Mouse (Mus musculus) c-Kit-positive CD71-negative TER-119-negative erythroid progenitor cells, embryonic 14.5 days (primary cell): ENCODE data around the gene Ncoa3.
"Not testable (repeated sequence)": the region's sequence is repeated elsewhere in the genome, so short reads cannot be mapped to it uniquely, and the experiment has no call there.

Source experiments
- DNase-seq: peaks from one replicate; pipeline ENCODE4 v3.0.0-alpha.2; 2013; ENCODE audit warnings: low read depth

Ncoa3 gene

DNA sequence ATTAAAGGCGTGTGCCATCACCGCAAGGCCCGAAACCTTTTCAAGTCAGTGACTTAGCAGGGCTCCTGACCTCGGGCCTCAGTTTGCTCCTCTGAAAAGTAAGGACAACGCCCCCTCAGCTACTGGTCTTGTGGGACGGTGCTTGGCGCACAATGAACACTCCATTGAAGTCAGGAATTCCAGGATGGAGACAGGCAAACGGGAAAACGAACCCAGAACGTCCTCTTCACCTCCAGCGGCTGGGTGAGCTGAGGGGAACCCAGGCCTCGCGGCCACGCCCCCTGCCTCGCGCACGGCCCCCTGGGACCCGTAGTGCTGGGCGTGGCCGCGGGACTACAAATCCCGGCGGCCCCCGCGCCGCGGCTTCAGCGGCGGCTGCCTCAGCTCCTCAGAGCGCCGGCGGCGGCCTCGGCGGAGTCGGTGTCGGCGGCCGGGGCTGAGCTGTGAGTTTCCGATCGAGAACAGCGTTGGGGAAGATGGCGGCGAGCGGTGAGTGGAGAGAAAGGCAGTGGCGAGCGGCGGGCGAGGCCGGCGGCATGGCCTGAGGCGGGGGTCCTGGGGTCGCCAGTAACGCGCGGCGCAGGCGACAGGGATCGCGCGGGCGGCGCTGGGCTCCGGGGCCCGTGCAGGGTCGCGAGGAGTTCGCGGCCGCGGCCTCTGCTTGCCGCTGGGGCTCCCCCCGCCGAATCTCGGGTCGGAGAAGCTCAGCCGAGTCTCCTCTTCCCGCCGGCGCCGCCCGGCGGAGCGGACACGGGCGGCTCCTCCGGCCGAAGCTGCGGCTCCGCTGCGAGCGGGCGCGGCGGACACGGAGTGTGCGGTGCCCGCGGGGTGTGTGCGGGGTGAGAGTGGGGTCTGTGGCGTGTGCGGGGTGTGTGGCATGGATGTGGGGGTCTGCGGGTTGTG lies at the start of gene Ncoa3:
Gene Ncoa3 (plus strand): TSS at position 367 of the 903 bp plus-strand sequence.
- peak; percentile 86 for DNase-seq

DNA sequence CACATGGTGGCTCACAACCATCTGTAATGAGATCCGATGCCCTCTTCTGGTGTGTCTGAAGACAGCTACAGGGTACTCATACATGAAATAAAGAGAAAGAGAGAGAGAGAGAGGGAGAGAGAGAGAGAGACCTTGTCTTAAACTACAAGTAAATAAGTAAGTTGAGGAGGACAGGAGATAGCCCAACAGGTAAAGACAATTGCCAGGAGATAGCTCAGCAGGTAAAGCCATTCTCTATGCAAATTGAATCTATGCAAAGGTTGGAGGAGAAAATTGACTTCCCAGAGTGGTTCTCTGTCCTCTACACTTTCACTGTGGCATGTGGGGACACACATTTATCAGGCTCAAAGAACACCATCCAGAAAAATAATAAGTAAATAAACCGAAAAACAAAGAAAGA lies 49.3 kb upstream of the Ncoa3 start:
- DNase-seq: no peak

DNA sequence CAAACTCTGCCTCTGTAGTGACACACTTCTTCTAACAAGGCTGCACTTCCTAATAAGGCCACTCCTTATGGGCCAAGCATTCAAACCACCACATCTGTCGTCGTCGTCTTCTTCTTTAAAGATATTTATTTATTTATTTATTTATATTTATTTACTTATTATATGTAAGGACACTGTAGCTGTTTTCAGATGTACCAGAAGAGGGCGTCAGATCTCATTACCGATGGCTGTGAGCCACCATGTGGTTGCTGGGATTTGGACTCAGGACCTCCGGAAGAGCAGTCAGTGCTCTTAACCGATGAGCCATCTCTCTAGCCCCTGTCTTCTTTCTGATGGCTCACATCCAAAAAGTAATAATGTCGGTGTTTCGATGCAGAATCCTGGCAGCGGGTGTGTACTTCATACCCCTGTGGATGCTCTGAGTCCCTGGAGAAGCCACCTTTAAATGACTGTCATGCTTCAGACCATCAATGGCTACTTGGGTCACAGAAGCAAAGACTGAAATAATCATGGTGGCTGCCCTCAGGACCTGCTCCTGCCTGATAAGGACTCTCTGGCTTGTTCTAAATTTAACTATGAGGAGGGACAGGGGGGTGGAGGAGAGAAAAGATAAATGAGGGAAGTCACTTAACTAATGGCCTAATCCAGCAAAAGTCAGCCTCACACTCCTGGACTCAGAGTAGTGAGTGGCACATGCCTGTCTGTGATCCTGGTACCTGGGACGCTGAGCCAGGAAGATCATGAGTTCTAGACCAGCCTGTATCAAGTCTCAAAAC lies 47.7 kb upstream of the Ncoa3 start:
- DNase-seq: no peak

DNA sequence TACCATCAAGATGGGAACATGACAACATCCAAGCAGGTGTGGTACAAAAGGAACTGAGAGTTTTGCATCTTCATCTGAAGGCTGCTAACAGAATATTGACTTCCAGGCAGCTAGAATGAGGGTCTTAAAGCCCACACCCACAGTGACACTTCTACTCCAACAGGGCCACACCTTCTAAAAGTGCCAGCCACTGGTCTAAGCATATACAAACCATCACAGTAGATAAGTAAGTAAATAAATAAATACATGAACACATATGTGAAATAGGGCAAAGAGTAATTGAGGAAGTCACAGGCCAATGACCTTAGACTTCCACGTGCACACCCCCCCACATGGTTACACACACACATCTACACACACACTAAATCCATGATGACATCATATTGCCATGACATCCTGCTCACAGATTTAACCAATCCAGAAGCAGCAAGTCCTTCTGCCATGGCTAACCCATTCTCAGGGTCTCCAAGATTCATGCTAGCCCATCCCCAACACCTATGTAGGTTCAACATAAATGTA lies 46.3 kb upstream of the Ncoa3 start:
- no peak for DNase-seq

DNA sequence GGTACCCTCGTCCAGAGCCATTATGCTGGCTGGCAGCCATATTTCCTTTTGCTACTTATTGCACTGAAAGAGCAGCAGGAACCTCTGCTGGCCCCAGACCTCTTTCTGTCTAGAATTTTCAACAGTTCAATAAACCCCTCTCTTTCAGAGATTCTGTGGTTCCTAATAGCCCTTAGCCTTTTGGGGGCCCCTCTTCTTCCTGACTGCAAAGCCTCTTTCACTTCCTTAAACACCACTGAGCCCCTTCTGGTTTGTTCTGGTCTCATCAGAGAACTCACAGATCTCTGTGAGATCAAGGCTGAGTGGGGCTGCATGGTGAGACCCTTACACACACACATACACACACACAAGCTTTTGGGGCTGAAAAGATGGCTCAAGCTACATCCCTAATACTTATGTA lies 44.4 kb upstream of the Ncoa3 start:
- no peak for DNase-seq

DNA sequence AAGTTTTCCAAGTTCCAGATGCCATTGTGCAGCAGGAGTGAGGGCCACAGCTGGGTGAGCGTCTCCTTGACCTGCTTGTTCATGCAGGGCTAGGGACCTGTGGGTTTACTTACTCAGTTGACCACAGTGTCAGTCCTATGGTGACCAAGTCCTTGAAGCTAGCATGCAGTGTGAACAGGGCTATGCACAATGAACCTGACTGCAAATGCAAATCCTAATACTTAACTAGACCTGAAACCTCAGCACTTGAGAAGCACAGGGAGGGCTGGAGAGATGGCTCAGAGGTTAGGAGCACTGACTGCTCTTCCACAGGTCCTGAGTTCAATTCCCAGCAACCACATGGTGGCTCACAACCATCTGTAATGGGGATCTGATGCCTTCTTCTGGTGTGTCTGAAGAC lies 43.7 kb upstream of the Ncoa3 start:
- DNase-seq: not testable (repeated sequence)

DNA sequence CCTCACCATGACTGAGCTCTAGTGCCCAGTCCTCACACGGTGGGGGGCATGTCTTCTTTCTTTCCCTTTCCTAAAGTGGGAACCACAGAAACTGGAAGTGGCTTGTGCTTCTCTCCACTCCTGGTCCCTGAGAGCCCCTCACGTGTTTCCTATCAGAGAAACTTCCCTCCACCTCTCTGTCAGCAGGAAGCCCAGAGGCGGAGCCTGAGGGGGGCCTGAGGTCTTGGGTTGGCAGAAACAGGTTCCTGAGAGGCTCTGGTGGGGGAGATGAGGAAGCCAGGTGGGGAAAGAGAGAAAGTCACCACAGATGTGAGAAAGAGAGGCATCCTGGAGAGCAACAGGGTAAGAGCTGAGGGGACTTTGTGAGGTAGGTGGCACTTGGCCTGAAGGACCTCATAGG lies 42.7 kb upstream of the Ncoa3 start:
- DNase-seq: no peak

DNA sequence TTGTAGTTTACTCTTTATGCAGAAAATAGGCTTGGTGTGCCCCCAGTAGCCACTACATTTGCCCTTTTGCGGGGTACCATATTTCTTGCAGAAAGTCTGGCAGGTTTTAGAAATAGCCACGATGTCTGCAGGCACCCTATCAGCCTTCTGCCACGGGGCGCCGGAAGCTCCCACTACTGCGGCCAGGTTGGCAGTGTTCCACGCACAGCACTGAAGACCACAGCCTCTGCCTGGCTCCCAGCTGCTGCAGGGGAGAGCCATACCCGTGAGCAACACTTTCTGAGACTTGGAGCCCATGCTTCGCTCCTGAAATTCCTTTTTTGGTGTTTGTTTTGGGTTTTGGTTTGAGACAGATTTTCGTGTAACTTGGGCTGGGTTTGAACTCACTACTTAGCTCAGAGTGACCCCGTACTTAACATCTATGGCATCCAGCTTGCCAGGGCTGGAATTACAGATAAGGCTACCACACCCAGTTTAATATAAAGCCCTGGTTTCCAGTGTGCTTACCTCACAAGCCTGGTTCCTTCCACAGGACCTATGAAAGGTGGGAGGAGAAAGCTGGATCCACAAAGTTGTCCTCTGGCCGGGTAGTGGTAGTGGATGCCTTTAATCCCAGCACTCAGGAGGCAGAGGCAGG lies 40.9 kb upstream of the Ncoa3 start:
- DNase-seq: no peak

DNA sequence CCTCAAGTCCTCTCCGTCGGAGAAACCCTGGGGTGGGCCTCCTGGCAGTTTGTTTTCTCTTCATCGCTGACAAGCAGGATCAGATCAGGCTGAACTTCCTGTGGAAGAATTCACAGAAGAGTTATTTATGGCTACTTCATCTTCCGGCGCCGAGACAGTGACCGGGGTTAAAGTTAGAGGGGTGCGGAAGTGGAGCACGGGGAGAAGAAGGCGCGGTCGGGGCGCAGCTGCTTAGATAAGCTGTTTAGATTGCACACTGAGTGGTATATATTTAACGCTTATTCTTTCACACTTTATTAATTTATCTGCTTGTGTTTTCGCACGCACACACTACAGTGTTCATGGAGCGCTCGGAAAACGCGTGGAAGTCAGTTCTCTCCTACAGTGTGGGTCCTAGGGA lies 37.6 kb upstream of the Ncoa3 start:
- DNase-seq: no peak

DNA sequence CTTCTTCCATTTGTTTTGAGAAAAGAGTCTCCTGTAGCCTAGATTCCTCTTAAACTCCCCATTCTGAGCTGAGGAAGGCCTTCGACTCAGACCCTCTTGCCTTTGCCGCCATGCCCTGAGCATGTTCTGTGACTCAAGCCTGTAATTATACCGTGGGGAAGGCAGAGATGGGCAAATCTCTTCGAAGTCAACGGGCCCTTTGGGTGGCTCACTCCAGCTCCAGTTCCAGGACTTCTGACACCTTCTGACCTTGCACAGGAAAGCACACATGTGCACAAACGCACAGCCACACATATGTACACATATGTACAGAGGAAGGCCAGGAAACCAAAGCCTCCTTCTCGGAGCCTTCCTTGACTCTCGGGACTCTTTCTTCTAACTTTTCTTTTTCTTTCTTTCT lies 37.0 kb upstream of the Ncoa3 start:
- no peak for DNase-seq

DNA sequence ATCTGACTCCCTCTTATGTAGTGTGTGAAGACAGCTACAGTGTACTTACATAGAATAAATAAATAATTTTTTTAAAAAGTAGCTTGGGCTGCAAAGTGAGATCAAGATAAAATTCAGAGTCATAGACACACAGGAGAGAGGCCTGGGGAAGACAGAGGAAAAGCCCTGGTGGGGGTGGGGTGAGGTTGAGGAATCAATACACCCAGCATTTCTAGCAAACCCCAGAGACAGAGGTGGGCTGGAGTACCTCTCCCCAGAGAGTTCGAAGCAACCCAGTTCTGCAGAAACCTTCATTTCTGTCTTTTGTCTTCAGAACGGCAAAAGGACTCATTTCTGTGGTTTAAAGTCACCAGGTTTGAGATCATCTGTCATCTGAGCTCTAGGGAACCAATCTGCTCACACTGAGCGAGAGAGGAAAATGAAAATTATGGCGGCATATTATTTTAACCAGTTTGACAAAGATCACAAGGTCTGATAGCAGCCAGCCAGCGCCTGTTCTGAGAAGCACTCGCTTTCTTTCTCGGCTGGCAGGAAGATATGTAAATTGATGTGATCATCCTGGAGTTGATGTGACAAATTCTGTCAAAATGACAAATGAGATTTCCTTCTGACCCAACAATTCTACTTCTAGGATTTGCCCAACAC lies 36.2 kb upstream of the Ncoa3 start:
- DNase-seq: no peak

DNA sequence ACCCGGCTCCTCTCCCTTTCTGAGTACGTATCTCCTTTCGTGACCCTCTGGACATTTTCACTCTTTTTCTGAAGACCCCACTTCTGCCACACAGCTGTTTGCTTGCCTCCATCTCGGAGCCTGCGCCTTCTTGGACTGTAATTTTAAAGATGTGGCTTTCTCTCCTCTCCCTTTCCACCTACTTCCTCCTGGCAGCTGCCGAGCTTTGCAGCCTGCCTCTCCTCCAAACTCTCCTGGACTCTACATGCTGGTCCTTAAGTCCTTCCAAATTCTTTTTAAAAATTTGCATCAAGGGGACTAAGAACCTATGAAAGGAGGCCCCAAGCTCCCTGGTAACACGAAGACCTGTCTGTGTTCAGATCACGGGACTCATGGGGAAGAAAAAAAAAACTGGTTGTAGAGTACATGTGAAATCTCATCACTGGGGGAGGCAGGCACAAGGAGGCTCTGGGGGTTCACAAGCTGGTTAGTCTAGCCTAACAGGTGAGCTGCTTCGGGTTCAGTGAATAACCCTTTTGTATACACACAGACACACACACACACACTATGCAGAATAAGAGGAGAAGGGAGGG lies 35.1 kb upstream of the Ncoa3 start:
- no peak for DNase-seq

DNA sequence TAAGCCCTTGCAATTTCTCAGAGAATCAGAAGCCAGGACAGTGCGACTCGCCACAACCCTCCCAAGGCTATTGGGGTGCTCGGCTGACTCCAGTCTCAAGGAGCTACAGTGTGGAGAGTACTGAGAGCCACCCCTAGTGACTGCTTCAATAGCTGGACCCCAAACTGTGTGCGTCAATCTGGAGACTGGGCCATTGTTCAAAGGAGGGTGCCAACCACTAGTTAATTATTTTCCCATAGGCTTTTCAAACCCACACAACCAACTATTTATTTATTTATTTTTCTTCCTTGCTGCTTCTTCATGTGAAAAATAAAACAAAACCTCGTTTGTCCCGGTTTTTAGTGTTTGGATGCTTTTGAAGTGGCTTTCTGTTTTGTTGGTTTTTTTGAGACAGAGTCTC lies 33.9 kb upstream of the Ncoa3 start:
- DNase-seq: no peak

DNA sequence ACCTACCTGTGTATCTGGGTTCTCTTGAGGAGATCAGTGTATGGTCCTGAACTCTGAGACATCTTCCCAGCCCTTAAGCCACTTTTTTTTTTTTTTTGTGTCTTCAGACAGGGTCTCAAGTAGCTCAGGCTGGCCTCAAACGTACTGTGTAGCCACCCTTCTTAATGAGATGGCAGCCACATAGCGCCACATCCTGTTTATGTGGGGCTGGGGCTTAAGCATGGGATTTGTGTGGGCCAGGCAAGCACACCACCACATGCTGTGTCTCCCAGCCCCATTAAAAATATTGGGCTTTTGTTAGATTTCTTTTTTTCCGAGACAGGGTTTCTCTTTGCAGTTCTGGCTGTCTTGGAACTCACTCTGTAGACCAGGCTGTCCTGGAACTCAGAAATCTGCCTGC lies 31.7 kb upstream of the Ncoa3 start:
- no peak for DNase-seq

DNA sequence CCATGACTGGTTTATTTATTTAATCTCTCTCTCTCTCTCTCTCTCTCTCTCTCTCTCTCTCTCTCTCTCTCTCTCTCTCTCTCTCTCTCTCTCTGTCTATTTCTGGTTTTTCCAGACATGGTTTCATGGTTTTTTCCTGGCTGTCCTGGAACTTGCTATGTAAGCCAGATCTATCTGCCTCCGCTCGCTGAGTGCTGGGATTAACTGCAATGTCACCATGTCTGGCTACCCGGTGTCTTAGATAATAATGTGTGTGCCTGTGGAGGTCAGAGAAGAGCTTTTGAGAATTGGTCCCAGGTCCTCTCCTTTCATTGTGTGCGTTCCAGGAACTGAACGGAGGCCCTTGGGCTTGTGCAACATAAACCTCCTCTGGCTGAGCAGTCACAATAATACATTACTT lies 29.6 kb upstream of the Ncoa3 start:
- DNase-seq: no peak

DNA sequence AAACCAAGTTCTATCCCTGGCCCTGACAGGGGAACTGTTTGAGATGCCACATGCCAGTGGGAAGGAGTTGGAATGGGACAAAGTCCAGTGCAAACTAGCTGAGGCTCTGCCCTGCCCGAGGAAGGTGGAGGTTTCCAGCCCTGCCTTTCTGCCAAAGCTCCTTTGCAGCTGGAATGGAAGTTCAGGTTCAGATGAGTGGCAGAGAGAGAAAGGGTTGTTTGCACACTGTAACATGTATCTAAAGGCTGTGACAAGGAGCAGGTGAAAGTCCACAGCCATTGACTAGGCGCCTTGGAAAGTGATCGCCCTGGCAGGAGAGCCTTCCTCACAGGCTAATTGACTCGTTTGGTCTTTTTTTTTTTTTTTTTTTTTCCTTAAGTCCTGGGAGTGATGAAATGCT lies 28.3 kb upstream of the Ncoa3 start:
- DNase-seq: no peak

DNA sequence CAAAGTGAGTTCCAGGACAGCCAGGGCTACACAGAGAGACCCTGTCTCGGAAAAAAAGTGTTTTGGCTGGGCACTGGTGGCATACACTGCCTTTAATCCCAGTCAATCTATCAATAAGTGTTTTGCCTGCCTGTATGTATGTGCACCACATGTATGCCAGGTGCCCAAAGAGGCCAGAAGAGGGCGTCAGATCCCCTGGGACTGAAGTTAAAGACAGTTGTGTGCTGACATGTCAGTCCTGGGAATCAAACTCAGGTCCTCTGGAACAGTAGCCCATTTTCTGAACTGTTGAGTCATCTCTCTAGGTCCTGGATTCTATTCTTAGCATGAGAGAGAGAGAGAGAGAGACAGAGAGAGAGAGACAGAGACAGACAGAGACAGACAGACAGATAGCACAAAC lies 25.4 kb upstream of the Ncoa3 start:
- no peak for DNase-seq

DNA sequence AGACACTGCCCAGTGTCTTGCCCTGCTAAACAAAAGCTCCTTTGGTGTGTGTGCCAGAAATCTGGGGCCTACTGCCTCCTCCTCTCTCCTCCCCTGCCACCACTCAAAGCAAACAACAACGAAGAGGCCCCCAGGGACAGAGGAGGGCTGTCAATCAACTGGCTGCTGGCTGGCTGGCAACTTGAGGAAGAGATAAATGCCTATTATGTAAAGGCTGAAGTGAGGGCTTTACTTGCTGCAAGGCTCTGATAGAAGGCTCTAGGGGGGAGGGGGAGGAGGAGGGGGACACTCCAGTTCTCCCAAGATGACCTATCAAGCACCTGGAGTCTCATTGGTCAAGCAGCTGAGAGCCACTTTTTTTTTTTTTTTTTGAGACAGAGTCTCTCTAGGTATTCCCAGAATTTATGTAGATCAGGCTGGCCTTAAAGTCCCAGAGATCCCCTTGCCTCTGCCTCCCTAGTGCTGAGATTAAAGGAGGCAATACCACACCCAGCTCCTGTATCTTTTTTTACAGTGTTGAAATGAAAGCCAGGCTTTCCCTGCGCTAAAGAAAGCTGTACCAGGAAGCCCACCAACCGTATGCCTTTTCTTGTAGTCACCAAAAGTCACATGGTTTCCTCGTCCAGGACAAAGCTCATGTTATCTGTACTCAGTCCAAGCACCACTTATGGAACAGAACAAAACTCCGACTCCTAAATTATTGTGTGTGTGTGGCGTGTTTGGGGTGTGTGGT lies 24.4 kb upstream of the Ncoa3 start:
- no peak for DNase-seq

DNA sequence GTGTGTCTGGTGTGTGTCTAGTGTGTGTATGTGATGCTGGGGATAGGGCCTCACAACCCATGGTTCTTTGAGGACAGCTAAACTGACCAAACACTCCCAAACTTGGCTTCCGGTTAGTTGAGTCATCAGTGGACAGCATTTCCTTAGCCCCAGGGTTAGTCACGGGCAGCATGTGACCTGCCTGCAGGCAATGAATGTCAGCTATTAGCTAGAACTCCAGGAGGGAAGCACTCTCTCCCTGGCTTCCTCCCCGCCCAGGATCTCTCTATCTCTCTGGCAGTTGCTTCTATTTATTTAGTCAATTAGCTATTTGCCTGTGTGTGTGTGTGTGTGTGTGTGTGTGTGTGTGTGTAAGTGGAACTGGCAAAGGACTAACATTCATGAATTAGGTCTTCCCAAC lies 23.6 kb upstream of the Ncoa3 start:
- DNase-seq: no peak

DNA sequence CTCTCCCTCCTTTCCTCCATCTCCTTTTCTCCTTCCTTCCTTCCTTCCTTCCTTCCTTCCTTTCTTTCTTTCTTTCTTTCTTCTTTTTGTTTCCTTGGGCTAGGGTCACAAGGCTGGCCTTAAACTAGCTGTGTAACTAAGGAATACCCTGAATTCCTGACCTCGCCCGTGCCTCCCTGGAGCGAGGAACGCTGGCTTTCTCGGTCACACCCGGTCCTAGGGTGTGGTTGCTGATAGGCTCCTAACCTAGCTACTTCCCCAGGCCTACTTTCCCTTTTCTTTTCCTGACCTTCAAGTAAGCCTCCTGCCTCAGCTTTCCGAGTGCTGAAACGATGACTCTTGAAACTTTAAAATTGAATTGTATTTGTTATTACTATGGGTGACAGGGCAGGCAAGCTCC lies 23.0 kb upstream of the Ncoa3 start:
- DNase-seq: no peak

DNA sequence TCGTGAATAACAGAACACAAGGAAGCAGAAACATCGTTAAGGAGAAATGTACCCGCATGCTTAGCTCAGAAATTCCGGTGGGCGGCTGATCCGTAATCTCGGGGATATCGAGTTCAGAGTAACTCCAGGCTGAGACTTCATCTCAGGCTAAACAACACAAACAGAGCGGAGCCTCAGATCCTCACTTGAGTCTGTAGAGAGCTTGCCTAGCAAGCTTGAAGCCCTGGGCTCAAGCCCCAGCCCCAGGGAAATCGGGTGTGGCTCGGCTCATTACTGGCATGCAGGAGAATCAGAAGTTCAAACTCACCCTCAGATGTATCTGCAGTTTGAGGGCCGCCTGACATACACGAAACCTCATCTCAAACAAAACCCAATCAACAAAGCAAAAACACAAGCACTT lies 22.5 kb upstream of the Ncoa3 start:
- no peak for DNase-seq
